Mouse (Mus musculus) adipose tissue, adult 10 weeks (tissue): ENCODE data around the gene Lrrc4c. TPM values are rescaled to one million over a fixed set of nuclear protein-coding genes. Genes with fewer than 3 reads are reported as not detected.

Experiments used
- polyA plus RNA-seq: library from polyadenylated mRNA; stranded (reverse); fragments of 350-450 nt; fragmentation: Illumina TruSeq; extraction: RNeasy Lipid Tissue Mini Kit (QIAGEN cat#74804); gene quantifications from one replicate; pipeline ENCODE4 v1.2.3, GENCODE M21; 2014; ENCODE audit warnings: low read depth, low replicate concordance

The Lrrc4c gene
- polyA plus RNA-seq, result 3.9 TPM

GRCm38 (mm10) chr2:96317387-96318299, at the start of gene Lrrc4c:
Lrrc4c (plus strand) TSS chr2:96318169.

